Mouse (Mus musculus) intestine, postnatal 0 days (tissue): ENCODE measurements around the gene Slc25a24. TPM values are rescaled to one million over a fixed set of nuclear protein-coding genes. Genes with fewer than 3 reads are reported as not detected.
A peak's percentile ranks its signal among the peaks of the same experiment; 100 is the strongest.

Source experiments
- ATAC-seq: fragments of 200-750 bp; cut with Nextera tagmentation; 2 replicates; pipeline ENCODE4 v1.8.0; 2017; ENCODE audit warnings: mild to moderate bottlenecking, moderate TSS enrichment, moderate library complexity
- H3K27ac ChIP-seq: fragments of 300-500 bp; sonication (generic); 2 replicates; pipeline ENCODE4 v1.5.1; 2014; ENCODE audit warnings: mild to moderate bottlenecking, low read depth, low read length, moderate library complexity
- H3K27me3 ChIP-seq: fragments of 300-500 bp; sonication (generic); replicated peaks from 2 replicates; pipeline ENCODE4 v1.6.1; 2014; ENCODE audit warnings: low read length, mixed read lengths; ENCODE audit not compliant: control insufficient read depth, insufficient read depth
- H3K36me3 ChIP-seq: fragments of 300-500 bp; sonication (generic); 2 replicates; pipeline ENCODE4 v1.6.1; 2014; ENCODE audit warnings: mild to moderate bottlenecking, moderate library complexity; ENCODE audit not compliant: control insufficient read depth, insufficient read depth
- H3K4me1 ChIP-seq: fragments of 300-500 bp; sonication (generic); replicated peaks from 2 replicates; pipeline ENCODE4 v1.6.1; 2014; ENCODE audit warnings: antibody characterized with exemption, low read length, mixed read lengths; ENCODE audit not compliant: control insufficient read depth, insufficient read depth
- H3K4me2 ChIP-seq: fragments of 300-500 bp; sonication (generic); replicated peaks from 2 replicates; pipeline ENCODE4 v1.6.1; 2014; ENCODE audit warnings: low read depth, mild to moderate bottlenecking, moderate library complexity
- H3K4me3 ChIP-seq: fragments of 300-500 bp; sonication (generic); 2 replicates; pipeline ENCODE4 v1.5.1; 2014; ENCODE audit warnings: low read depth, low read length
- H3K9ac ChIP-seq: fragments of 300-500 bp; sonication (generic); 2 replicates; pipeline ENCODE4 v1.6.1; 2014; ENCODE audit warnings: mild to moderate bottlenecking, low read depth, low read length
- H3K9me3 ChIP-seq: fragments of 300-500 bp; sonication (generic); 2 replicates; pipeline ENCODE4 v1.6.1; 2016; ENCODE audit warnings: mixed run types; ENCODE audit not compliant: control insufficient read depth
- CTCF ChIP-seq: sonication (generic); IDR thresholded peaks from 2 replicates; pipeline ENCODE4 v1.5.1; 2016; ENCODE audit warnings: low read depth, mild to moderate bottlenecking, control low read depth, antibody characterized with exemption, moderate library complexity
- WGBS: fragments of 180-500 bp; shearing (Covaris S2); extraction: QIAGEN DNeasy Blood & Tissue Kit; methylation state at CpG from one replicate; pipeline ENCODE4 v1.1.7; 2014; 5-methylcytosine and 5-hydroxymethylcytosine counted together
- polyA plus RNA-seq: library from polyadenylated mRNA; unstranded; fragments of >200 nt; fragmentation: Nextera tagmentation; extraction: Ambion mirVana; gene quantifications from 2 replicates; pipeline ENCODE4 v1.2.1, GENCODE M21; 2015

Slc25a24 gene
- polyA plus RNA-seq, 1 experiment from 2014 or later, result 20.9 TPM

DNA sequence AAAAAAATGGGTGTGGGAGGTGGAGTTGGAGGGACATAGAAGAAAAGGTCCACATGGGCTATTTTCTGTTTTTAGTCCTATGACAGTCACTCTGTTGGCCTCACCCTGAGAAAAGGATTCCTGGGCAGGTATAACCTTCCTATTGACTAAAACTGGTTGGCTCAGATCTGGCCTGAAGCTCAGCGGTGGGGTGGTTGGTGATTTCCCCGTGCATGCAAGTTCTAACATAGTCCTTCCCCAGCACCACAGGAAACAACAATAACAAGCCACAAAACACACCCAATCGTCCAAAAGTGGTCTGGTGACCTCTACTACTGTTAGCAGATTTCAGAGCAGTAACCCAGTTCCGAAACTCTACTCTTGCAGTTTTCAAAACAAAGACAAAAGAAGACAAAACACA, 10.0 kb downstream of the Slc25a24 start:
- no peak for ATAC-seq
- H3K9me3 ChIP-seq, result no peaks in the 10 kb centered on the region
- H3K27me3 ChIP-seq, result no peaks in the 10 kb centered on the region
- no peak overlapping the region for H3K27ac ChIP-seq
- TF ChIP-seq CTCF, result no peak
- H3K36me3 ChIP-seq, result 0 out of 2 replicates have a peak, but pooled peaks cover 7% of the 10 kb centered on the region
- WGBS, result 82% methylated on average over 4 of the region's 4 CpGs
- H3K4me1 ChIP-seq, result no peaks in the 10 kb centered on the region; the same call in 1 of the 2 replicates
- no peak overlapping the region for H3K9ac ChIP-seq
- no peak overlapping the region for H3K4me3 ChIP-seq
- no peak overlapping the region for H3K4me2 ChIP-seq

- 95% methylated on average over 15 of the region's 15 CpGs for WGBS
- Histone ChIP-seq H3K4me1 (no peaks in the 10 kb centered on the region; the same call in 1 of the 2 replicates), H3K36me3 (0 out of 2 replicates have a peak, but pooled peaks cover 7% of the 10 kb centered on the region), H3K9ac (no peak overlapping the region), H3K9me3 (no peaks in the 10 kb centered on the region), H3K4me2 (no peak overlapping the region), H3K27me3 (no peaks in the 10 kb centered on the region), H3K4me3 (no peak overlapping the region), H3K27ac (no peak overlapping the region)
- TF ChIP-seq CTCF, result no peak
- no peak for ATAC-seq
Observed at GRCm38 (mm10) chr3:109134036-109134435, 11.1 kb downstream of the Slc25a24 start.

GRCm38 (mm10) chr3:109135352-109135751, 12.4 kb downstream of the Slc25a24 start:
- no peak overlapping the region for H3K27ac ChIP-seq
- H3K27me3 ChIP-seq, result no peaks in the 10 kb centered on the region
- 0 out of 2 replicates have a peak, but pooled peaks cover 7% of the 10 kb centered on the region for H3K36me3 ChIP-seq
- TF ChIP-seq CTCF, result no peak
- no peaks in the 10 kb centered on the region for H3K4me1 ChIP-seq
- no peak overlapping the region for H3K4me2 ChIP-seq
- no peak overlapping the region for H3K9ac ChIP-seq
- no peaks in the 10 kb centered on the region for H3K9me3 ChIP-seq
- ATAC-seq, result no peak
- 91% methylated on average over 1 of the region's 1 CpGs for WGBS
- no peak overlapping the region for H3K4me3 ChIP-seq

DNA sequence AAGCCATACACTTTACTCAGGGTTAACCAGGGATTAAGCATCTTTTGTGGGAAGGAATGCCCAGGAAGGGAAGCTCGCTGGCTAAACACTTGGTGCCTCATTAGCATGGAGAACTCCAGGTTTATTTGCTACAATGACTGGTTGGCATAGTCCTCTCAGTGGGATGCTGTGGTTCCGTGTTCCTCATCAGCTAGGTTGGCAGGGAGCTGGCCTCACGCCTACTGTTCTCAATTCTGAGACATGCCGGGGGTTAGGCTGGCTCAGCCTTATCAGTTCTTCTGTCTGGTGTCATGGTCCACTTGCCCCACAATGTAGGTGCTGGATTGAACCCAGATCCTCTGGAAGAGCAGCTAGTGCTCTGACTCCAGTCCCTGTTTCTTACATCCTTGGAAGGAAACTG, 29.6 kb downstream of the Slc25a24 start:
- no peak for ATAC-seq
- Histone ChIP-seq H3K4me3 (no peak overlapping the region), H3K9me3 (no peaks in the 10 kb centered on the region), H3K27ac (no peak overlapping the region), H3K4me1 (0 out of 2 replicates have a peak, but pooled peaks cover under 1% of the 10 kb centered on the region), H3K27me3 (no peaks in the 10 kb centered on the region), H3K36me3 (peaks cover 3% of the 10 kb centered on the region; the same call in 1 of the 2 replicates), H3K9ac (no peak overlapping the region), H3K4me2 (no peak overlapping the region)
- TF ChIP-seq CTCF, result no peak
- 82% methylated on average over 4 of the region's 4 CpGs for WGBS

- no peak overlapping the region for H3K27ac ChIP-seq
- no peak for ATAC-seq
Observed at GRCm38 (mm10) chr3:109153410-109153809, 30.5 kb downstream of the Slc25a24 start.

DNA sequence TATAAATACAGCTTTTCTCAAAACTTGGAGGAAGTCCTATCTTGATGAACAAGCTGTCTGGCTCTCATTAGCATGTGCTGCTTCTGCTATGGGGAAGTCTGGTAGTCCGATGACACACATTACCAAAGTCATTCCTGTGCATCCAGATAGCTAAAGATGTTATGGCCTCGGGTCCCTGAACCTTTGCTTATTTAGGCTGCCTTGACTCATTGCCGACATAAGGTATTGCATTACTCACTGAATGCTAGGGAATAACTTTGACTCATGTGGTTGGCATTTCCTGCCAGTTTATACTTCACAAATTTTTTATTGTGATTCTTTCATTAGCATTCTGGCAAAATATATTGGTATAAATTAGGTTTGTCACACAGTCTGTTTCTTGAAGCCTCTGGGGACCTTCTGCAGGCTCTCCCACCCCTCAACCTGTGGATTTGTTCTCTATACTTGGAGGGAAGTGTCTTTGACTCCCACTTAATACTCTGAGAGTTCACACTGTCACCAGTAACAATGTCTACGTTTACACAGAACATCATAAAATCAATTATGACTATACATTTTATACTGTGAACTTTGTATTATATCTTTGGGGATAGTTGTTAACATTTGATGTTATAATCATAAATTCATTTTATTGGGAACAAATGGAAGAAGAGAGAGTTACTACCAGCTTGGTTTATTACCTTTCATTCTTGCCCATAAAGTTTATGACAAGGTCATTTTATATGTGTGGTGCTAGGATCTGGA, 33.1 kb downstream of the Slc25a24 start:
- WGBS, result 55% methylated on average over 4 of the region's 4 CpGs
- Histone ChIP-seq H3K9me3 (no peaks in the 10 kb centered on the region), H3K4me3 (no peak overlapping the region), H3K4me2 (no peak overlapping the region), H3K4me1 (0 out of 2 replicates have a peak, but pooled peaks cover 2% of the 10 kb centered on the region), H3K36me3 (peaks cover 18% of the 10 kb centered on the region), H3K9ac (no peak overlapping the region), H3K27ac (no peak overlapping the region), H3K27me3 (no peaks in the 10 kb centered on the region)
- TF ChIP-seq CTCF, result no peak
- ATAC-seq, result peak; percentile 78

More at GRCm38 (mm10) chr3:109153410-109153809, 30.5 kb downstream of the Slc25a24 start:
- Histone ChIP-seq H3K4me2 (no peak overlapping the region), H3K4me1 (0 out of 2 replicates have a peak, but pooled peaks cover 2% of the 10 kb centered on the region), H3K27me3 (no peaks in the 10 kb centered on the region), H3K36me3 (peaks cover 3% of the 10 kb centered on the region; the same call in 1 of the 2 replicates), H3K4me3 (no peak overlapping the region), H3K9me3 (no peaks in the 10 kb centered on the region), H3K9ac (no peak overlapping the region)
- 98% methylated on average over 6 of the region's 6 CpGs for WGBS
- no peak for TF ChIP-seq CTCF
